Mouse (Mus musculus) activated CD4-positive, CD25-positive, alpha-beta regulatory T cell (primary cell): ENCODE data around the gene Sumo1. TPM values are rescaled to one million over a fixed set of nuclear protein-coding genes. Genes with fewer than 3 reads are reported as not detected.

ENCODE experiments used
- polyA plus RNA-seq, 2 experiments: library from polyadenylated mRNA; unstranded; fragments of 100-300 nt; shearing (Covaris generic); gene quantifications; one replicate each; pipeline ENCODE4 v1.2.1; 2017

Sumo1 gene
- polyA plus RNA-seq, result 100 to 1,000 TPM; 353 to 354 TPM

GRCm38 (mm10) chr1:59670641-59671168, at the start of gene Sumo1:
TSS of gene Sumo1 (minus strand) at chr1:59670834.

GRCm38 (mm10) chr1:59684819-59685755, 14.5 kb upstream of the Sumo1 start, which contains the start of gene Nop58:
TSS of gene Nop58 (plus strand) at chr1:59684971.

Other genes with a start within 250 kb of the Sumo1 start
- gene Fzd7, start 188.4 kb downstream of the Sumo1 start, polyA plus RNA-seq, result under 1 TPM; 0.20 to 0.93 TPM
- 1 to 10 TPM in 1 of 2 experiments, not detected in 1; 1.5 TPM for gene Gm973, start 154.6 kb downstream of the Sumo1 start, polyA plus RNA-seq
- 100 to 1,000 TPM; 145 to 189 TPM for gene Nop58, start 14.1 kb upstream of the Sumo1 start, polyA plus RNA-seq
- gene Bmpr2, start 92.6 kb upstream of the Sumo1 start, polyA plus RNA-seq, result under 1 TPM; 0.86 to 0.92 TPM
- gene Fam117b, start 242.2 kb upstream of the Sumo1 start, polyA plus RNA-seq, result 10 to 100 TPM; 31.2 to 44.4 TPM